Mouse (Mus musculus) layer of hippocampus, postnatal 14 days (tissue): ENCODE measurements around the gene Dlst. TPM values are rescaled to one million over a fixed set of nuclear protein-coding genes. Genes with fewer than 3 reads are reported as not detected.

ENCODE experiments used
- DNase-seq, 2 experiments: peaks; one replicate each; pipeline ENCODE4 v3.0.0; 2021 to 2022; ENCODE audit warnings: low spot score in 2 of 2, mixed read lengths in 1 of 2
- total RNA-seq, 2 experiments: library from RNA; stranded (reverse); gene quantifications; 2 replicates each; pipeline ENCODE4 v1.2.3; 2021

Dlst gene
- total RNA-seq, 2 experiments from 2014 or later = 169 to 175 TPM

- DNase-seq = no peak
These were observed 36.2 kb downstream of the Dlst start for GRCm38 (mm10) chr12:85146881-85147280.

GRCm38 (mm10) chr12:85150321-85151001 is 39.8 kb downstream of the Dlst start:
- no peak for DNase-seq

- peak; percentile 76 to 77 for DNase-seq
These were observed 40.6 kb downstream of the Dlst start, which contains the start of gene Rps6kl1 for GRCm38 (mm10) chr12:85151002-85151774. Rps6kl1 (minus strand) TSS chr12:85151264.

GRCm38 (mm10) chr12:85153011-85153410 is 42.4 kb downstream of the Dlst start:
- no peak for DNase-seq

GRCm38 (mm10) chr12:85156324-85156723 is 45.7 kb downstream of the Dlst start:
- DNase-seq = no peak

- DNase-seq = no peak
These were observed 47.3 kb downstream of the Dlst start for GRCm38 (mm10) chr12:85157797-85158460.

- DNase-seq = no peak
These were observed 48.2 kb downstream of the Dlst start for GRCm38 (mm10) chr12:85158801-85159200.

- no peak for DNase-seq
These were observed 49.0 kb downstream of the Dlst start for GRCm38 (mm10) chr12:85159592-85159991.

GRCm38 (mm10) chr12:85164996-85165395 is 54.4 kb downstream of the Dlst start:
- DNase-seq = no peak

- DNase-seq = no peak
These were observed 56.0 kb downstream of the Dlst start for GRCm38 (mm10) chr12:85166631-85167030.

GRCm38 (mm10) chr12:85169117-85169858 is 58.7 kb downstream of the Dlst start:
- DNase-seq = peak; percentile 83 to 84

- no peak for DNase-seq
These were observed 59.2 kb downstream of the Dlst start for GRCm38 (mm10) chr12:85169877-85170276.

GRCm38 (mm10) chr12:85170284-85170947 is 59.8 kb downstream of the Dlst start:
- peak in 1 of 2 experiments; percentile 57 for DNase-seq

- DNase-seq = no peak
These were observed 60.3 kb downstream of the Dlst start for GRCm38 (mm10) chr12:85170948-85171307.

GRCm38 (mm10) chr12:85174016-85174415 is 63.4 kb downstream of the Dlst start:
- DNase-seq = no peak

GRCm38 (mm10) chr12:85175087-85175675 is 64.5 kb downstream of the Dlst start:
- DNase-seq = no peak

- DNase-seq = peak in 1 of 2 experiments; percentile 41
These were observed 65.6 kb downstream of the Dlst start for GRCm38 (mm10) chr12:85175926-85176845.

GRCm38 (mm10) chr12:85176846-85177523 is 66.4 kb downstream of the Dlst start:
- DNase-seq = no peak
